Comparison of ENCODE assay signal across 8 mouse cellular contexts in the genomic region with DNA sequence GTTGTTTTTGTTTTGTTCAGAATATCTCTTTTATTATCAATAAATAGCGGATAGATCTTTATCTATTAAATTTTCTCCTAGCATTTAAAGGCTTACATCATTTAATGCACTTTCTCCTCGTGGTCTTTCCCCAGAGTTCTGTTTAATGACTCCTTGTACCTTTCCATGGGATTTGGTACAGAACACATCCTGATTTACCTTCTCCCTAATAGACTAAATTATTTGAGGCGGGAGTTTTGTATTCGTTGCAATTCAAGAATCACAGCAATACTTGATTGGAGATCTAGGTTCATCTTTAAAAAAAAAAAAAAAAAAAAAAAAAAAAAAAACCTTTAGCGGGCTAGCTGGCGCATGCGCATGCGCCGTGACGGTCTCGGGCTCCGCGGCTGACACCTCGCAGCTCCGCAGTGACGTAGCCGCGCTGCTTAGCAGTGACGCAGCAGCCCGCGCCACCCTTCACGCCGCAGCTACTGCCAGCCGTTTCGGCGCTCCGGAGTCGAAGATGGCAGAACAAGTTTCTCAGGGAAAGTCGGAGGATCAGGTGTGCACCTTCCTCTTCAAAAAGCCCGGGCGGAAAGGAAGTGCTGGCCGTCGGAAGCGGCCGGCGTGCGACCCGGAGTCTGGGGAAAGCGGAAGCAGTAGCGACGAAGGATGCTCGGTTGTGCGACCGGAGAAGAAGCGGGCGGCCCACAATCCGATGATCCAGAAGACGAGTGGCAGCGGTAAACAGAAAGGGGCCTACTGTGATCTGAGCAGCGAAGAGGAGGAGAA. TPM values are rescaled to one million over a fixed set of nuclear protein-coding genes. Genes with fewer than 3 reads are reported as not detected.
DNase-seq lines count a peak whose midpoint lies in the region; ATAC-seq lines count a peak whose summit lies in the region.

TSS of gene Rnf113a2 (plus strand) at position 363 of the 771 bp plus-strand sequence.

- DNase-seq in WW6 (ENCODE audit: low read depth, low spot score) = peak; percentile 85
- DNase-seq in cerebellum, postnatal 4 days (ENCODE audit: low spot score in 2 of 2) = peak; percentile 49 to 81
- peak; percentile 73 for DNase-seq in gastrocnemius, adult 18-20 months (ENCODE audit: low spot score)
- DNase-seq in left cerebral cortex, adult 18-20 months (ENCODE audit: low spot score in 2 of 2) = peak; percentile 73 to 85
- peak; percentile 88 to 92 for DNase-seq in lung, postnatal 4 days
- peak; percentile 91 for DNase-seq in retina, postnatal 1 day
- peak; percentile 91 for DNase-seq in thymus, postnatal 4 days

- H3K9me3 ChIP-seq in hindbrain, embryonic 16.5 days (ENCODE audit: control insufficient read depth, low read length) = no peaks in the 10 kb centered on the region

- H3K4me2 ChIP-seq in hindbrain, embryonic 16.5 days (ENCODE audit: low read length) = peak within 1 kb of the TSS; percentile 83

- no peaks in the 10 kb centered on the region; the same call in 1 of the 2 replicates for H3K36me3 ChIP-seq in hindbrain, embryonic 16.5 days (ENCODE audit: control insufficient read depth, insufficient read depth, low read length)

- peak within 1 kb of the TSS; percentile 81 for H3K27ac ChIP-seq in hindbrain, embryonic 16.5 days (ENCODE audit: low read depth, low read length)

- peak within 1 kb of the TSS; percentile 66 for H3K4me3 ChIP-seq in hindbrain, embryonic 16.5 days (ENCODE audit: low read length)

- H3K9ac ChIP-seq in hindbrain, embryonic 16.5 days (ENCODE audit: low read depth, low read length) = peak within 1 kb of the TSS; percentile 77

- peaks cover 5% of the 10 kb centered on the region for H3K4me1 ChIP-seq in hindbrain, embryonic 16.5 days (ENCODE audit: control insufficient read depth, insufficient read depth, low read depth, low read length)

- WGBS in hindbrain, embryonic 16.5 days = 3% methylated on average over 50 of the region's 50 CpGs

- H3K27me3 ChIP-seq in hindbrain, embryonic 16.5 days (replicated peaks; ENCODE audit: control insufficient read depth, insufficient read depth, low read length) = no peaks in the 10 kb centered on the region

- peak; percentile 95 for ATAC-seq in hindbrain, embryonic 16.5 days

RNA-seq across cellular contexts. Expression of gene Rnf113a2, which starts in this region (rescaled TPM):
- total RNA-seq in gastrocnemius, adult 18-20 months (2021) = 10 to 100 TPM; 11.7 to 12.5 TPM
- polyA plus RNA-seq in hindbrain, embryonic 16.5 days (2015; fragmentation: Nextera tagmentation; extraction: Ambion mirVana) = 21.3 and 23.5 TPM in 2 replicates
- total RNA-seq in left cerebral cortex, adult 18-20 months (2021) = 10 to 100 TPM; 11.1 to 13.0 TPM

Comparison
In these comparisons a context has a peak if more than half of its experiments do, and no peak if none do; other contexts are left out.
1. Peak in every context shown above with its lines: DNase-seq, ATAC-seq, H3K4me3 ChIP-seq and H3K27ac ChIP-seq.